Mouse (Mus musculus): ENCODE results near the gene Ccl28. TPM values are rescaled to one million over a fixed set of nuclear protein-coding genes. Genes with fewer than 3 reads are reported as not detected.
"Not testable (repeated sequence)": the region's sequence is repeated elsewhere in the genome, so short reads cannot be mapped to it uniquely, and the experiment has no call there.

Ccl28 gene
- polyA plus RNA-seq, 1 experiment: 1.9 TPM

DNA sequence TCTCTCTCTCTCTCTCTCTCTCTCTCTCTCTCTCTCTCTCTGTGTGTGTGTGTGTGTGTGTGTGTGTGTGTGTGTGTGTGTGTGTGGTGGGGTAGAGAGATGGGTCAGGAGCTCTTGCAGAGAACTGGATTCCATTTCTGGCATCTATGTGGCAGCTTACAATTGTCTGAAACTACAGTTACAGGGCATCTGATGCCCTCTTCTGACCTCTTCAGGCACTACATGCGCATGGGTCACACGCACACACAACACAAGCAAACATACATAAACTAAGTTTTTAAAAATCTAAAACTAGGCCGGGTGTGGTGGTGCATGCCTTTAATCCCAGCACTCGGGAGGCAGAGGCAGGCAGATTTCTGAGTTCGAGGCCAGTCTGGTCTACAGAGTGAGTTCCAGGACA, 2.3 kb downstream of the Ccl28 start:
- H3K4me1 ChIP-seq (ENCODE audit: control insufficient read depth, insufficient read depth, low read length); H3K4me3 ChIP-seq (ENCODE audit: insufficient read depth, low read length); H3K27ac ChIP-seq (ENCODE audit: insufficient read depth, low read length): not testable (repeated sequence)
- TF ChIP-seq CTCF (IDR thresholded peaks at IDR 0.05; ENCODE audit: borderline replicate concordance, insufficient read depth, low read length): peak; percentile 74; the same call in 1 of the 2 replicates

DNA sequence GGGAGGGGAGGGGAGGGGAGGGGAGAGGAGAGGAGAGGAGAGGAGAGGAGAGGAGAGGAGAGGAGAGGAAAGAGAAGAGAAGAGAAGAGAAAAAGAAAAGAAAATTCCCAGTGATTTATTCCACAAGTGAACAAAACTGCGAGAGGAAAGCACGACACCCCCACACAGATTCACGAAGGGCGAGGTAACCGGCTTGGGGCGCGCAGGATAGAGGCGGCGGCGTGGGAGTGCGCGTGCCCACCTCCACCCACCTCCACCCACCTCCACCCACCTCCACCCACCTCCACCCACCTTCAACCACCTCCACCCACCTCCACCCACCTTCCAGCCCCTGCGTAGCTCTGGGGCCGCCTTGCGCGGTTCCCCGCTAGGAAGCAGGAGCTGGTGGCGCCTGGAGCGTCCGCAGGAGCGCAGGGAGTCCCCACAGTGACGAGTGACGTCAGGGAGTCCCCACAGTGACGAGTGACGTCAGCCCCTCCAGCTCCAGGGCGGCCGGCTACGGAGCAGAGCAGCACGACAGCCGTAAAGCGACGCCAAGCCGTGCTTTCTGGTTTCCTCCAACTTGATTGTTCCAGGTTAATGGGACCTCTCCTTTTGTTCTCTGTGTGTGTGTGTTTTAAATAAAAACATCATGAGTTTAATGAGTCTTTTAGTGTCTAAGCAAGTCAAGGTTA, 8.0 kb downstream of the Ccl28 start:
- Histone ChIP-seq H3K27ac (ENCODE audit: insufficient read depth, low read length) (no peak overlapping the region), H3K4me1 (ENCODE audit: control insufficient read depth, insufficient read depth, low read length) (no peaks in the 10 kb centered on the region; the same call in 1 of the 2 replicates), H3K4me3 (ENCODE audit: insufficient read depth, low read length) (peak overlapping the region; percentile 27)
- TF ChIP-seq CTCF (IDR thresholded peaks at IDR 0.05; ENCODE audit: borderline replicate concordance, insufficient read depth, low read length) (no peak), POLR2A (IDR thresholded peaks at IDR 0.05; ENCODE audit: low read depth, low read length) (peak; percentile 75)

DNA sequence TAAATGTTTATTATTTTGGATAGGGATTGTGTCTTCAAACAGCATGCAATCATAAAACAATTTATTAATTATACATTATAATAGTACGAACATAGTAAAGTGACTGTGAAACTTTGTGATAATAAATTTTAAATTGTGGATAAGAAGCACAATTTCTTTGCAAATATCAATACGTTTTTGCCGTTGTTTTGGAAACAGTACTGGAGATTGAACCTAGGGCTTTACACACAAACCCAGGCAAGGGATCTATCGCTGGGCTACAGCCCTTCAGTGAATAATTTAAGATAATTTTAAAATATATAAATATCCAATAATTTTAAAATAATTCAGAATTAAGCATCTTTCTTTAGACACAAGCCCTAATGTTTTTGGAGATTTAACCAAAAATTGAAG, 8.5 kb downstream of the Ccl28 start:
- no peak overlapping the region for H3K27ac ChIP-seq (ENCODE audit: insufficient read depth, low read length)
- H3K4me1 ChIP-seq (ENCODE audit: control insufficient read depth, insufficient read depth, low read length): no peaks in the 10 kb centered on the region; the same call in 1 of the 2 replicates
- no peak overlapping the region for H3K4me3 ChIP-seq (ENCODE audit: insufficient read depth, low read length)
- TF ChIP-seq POLR2A (IDR thresholded peaks at IDR 0.05; ENCODE audit: low read depth, low read length) (no peak), CTCF (IDR thresholded peaks at IDR 0.05; ENCODE audit: borderline replicate concordance, insufficient read depth, low read length) (no peak)

DNA sequence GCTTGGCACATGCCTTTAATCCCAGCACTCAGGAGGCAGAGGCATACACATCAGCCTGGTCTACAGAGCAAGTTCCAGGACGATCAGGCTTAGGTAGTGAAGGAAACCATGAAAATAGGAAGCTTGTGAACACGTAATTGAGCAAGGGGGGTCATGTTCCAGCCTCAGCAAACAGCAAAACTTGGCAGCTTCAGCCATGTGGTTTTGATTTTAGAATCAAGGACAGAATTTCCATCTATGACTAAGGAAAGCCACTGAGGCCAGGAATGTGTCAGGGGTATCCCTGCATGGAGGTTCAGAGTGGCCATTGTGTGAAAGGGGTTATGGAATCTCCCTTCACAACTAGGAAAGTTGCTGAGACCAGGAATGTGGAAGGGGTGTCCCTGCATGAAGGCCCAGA, 11.9 kb downstream of the Ccl28 start:
- no peak overlapping the region for H3K4me3 ChIP-seq (ENCODE audit: insufficient read depth, low read length)
- TF ChIP-seq CTCF (IDR thresholded peaks at IDR 0.05; ENCODE audit: borderline replicate concordance, insufficient read depth, low read length) (no peak), POLR2A (IDR thresholded peaks at IDR 0.05; ENCODE audit: low read depth, low read length) (no peak)
- no peaks in the 10 kb centered on the region; the same call in 1 of the 2 replicates for H3K4me1 ChIP-seq (ENCODE audit: control insufficient read depth, insufficient read depth, low read length)
- no peak overlapping the region for H3K27ac ChIP-seq (ENCODE audit: insufficient read depth, low read length)

DNA sequence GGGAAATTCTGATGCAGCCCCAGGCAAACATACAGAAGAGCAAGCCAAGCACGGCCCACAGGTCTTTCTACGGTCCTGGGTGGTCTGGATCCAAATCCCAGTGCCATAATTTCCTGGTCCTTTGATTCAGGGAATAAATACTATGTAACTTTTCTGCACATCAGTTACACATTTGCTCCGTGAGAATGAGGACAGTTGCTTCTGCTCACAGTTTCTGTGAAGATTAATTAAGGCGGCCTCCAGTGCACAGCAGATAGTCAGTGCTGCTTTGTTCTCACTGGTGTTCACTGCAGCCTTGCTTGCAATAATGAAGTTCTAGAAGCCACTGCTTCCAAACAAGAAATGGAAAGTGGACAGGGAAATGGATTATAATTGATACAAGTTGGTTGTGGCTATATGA, 14.2 kb downstream of the Ccl28 start:
- H3K27ac ChIP-seq (ENCODE audit: insufficient read depth, low read length): no peak overlapping the region
- H3K4me1 ChIP-seq (ENCODE audit: control insufficient read depth, insufficient read depth, low read length): no peaks in the 10 kb centered on the region; the same call in 1 of the 2 replicates
- TF ChIP-seq POLR2A (IDR thresholded peaks at IDR 0.05; ENCODE audit: low read depth, low read length) (no peak), CTCF (IDR thresholded peaks at IDR 0.05; ENCODE audit: borderline replicate concordance, insufficient read depth, low read length) (no peak)
- no peak overlapping the region for H3K4me3 ChIP-seq (ENCODE audit: insufficient read depth, low read length)

DNA sequence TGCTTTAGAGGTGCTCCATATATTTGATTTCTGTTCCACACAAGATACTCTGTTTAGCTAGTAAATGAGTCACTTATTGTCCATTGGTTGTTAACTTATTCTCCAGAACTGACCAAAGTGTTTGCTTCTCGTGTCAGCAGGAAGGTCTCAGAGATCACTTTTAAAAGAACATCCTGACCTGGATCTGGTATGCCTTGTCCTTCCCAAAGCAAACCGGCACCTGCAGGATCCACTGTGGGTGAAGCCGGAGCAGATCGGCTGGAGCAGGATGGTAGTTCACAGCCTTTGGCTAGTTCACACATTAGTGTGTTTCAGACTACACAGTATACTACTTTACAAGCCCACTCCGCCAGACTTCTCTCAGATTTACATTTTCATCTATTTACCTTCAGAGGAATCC, 14.8 kb downstream of the Ccl28 start:
- TF ChIP-seq CTCF (IDR thresholded peaks at IDR 0.05; ENCODE audit: borderline replicate concordance, insufficient read depth, low read length) (no peak), POLR2A (IDR thresholded peaks at IDR 0.05; ENCODE audit: low read depth, low read length) (no peak)
- Histone ChIP-seq H3K27ac (ENCODE audit: insufficient read depth, low read length) (no peak overlapping the region), H3K4me1 (ENCODE audit: control insufficient read depth, insufficient read depth, low read length) (no peaks in the 10 kb centered on the region; the same call in 1 of the 2 replicates), H3K4me3 (ENCODE audit: insufficient read depth, low read length) (no peak overlapping the region)

DNA sequence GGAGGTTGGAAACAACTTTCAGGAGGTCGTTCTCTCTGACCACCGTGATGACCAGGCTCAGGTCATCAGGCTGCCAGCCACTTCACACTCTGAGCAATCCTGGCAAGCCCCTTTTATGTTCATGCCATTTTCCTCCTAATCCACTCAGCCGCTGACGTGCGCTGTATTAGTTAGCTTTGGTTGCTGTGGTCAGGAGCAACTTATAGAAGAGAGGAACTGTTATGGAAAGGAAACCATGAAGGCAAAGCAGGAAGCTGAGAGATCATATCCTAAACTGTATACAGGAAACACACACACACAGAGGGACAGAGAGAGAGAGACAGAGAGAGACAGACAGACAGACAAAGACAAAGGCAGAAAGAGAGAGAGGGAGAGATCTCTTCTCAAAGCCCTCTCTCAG, 15.7 kb downstream of the Ccl28 start:
- no peak overlapping the region for H3K27ac ChIP-seq (ENCODE audit: insufficient read depth, low read length)
- TF ChIP-seq POLR2A (IDR thresholded peaks at IDR 0.05; ENCODE audit: low read depth, low read length) (no peak), CTCF (IDR thresholded peaks at IDR 0.05; ENCODE audit: borderline replicate concordance, insufficient read depth, low read length) (no peak)
- H3K4me3 ChIP-seq (ENCODE audit: insufficient read depth, low read length): no peak overlapping the region
- no peaks in the 10 kb centered on the region; the same call in 1 of the 2 replicates for H3K4me1 ChIP-seq (ENCODE audit: control insufficient read depth, insufficient read depth, low read length)

DNA sequence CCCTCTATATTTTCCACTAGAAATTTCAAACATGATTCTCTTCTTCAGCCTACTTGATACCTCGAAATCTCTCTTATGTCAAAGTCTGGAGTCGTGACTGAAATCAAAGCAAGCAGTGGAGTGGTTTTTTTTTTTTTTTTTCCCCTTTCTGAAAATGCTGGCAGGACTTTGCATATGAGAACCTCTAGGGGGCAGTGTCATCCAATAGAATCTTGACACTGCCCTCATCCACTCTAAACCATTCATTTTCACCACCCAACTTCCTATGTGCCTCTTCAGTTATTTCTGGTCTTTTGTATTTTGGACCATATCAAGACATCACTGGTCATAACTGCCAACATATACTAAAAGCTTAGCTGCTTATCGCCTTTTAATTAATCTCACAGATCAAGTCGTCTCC, 16.9 kb downstream of the Ccl28 start:
- TF ChIP-seq POLR2A (IDR thresholded peaks at IDR 0.05; ENCODE audit: low read depth, low read length) (no peak), CTCF (IDR thresholded peaks at IDR 0.05; ENCODE audit: borderline replicate concordance, insufficient read depth, low read length) (no peak)
- H3K4me1 ChIP-seq (ENCODE audit: control insufficient read depth, insufficient read depth, low read length): no peaks in the 10 kb centered on the region
- no peak overlapping the region for H3K27ac ChIP-seq (ENCODE audit: insufficient read depth, low read length)
- no peak overlapping the region for H3K4me3 ChIP-seq (ENCODE audit: insufficient read depth, low read length)

DNA sequence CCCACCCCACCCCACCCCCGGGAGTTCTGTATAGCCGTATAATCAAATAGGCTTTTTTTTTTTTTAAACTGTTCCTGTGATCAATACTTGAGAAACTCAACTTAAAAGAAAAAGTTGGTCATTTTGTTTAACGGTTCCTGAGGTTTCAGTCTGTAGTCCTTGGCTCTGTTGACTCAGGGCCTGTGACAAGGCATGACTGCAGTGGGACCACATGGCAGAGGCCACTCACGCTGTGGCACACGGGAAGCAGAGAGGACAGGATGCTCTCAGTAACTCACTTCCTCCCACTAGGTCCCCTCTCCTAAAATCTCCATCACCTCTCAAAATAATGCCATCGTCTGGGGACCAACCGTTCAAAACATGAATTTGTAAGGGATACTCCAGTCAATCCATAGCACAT, 17.5 kb downstream of the Ccl28 start:
- no peak for TF ChIP-seq POLR2A (IDR thresholded peaks at IDR 0.05; ENCODE audit: low read depth, low read length)
- no peak for TF ChIP-seq CTCF (IDR thresholded peaks at IDR 0.05; ENCODE audit: borderline replicate concordance, insufficient read depth, low read length)
- H3K4me3 ChIP-seq (ENCODE audit: insufficient read depth, low read length): no peak overlapping the region
- H3K4me1 ChIP-seq (ENCODE audit: control insufficient read depth, insufficient read depth, low read length): no peaks in the 10 kb centered on the region
- no peak overlapping the region for H3K27ac ChIP-seq (ENCODE audit: insufficient read depth, low read length)

DNA sequence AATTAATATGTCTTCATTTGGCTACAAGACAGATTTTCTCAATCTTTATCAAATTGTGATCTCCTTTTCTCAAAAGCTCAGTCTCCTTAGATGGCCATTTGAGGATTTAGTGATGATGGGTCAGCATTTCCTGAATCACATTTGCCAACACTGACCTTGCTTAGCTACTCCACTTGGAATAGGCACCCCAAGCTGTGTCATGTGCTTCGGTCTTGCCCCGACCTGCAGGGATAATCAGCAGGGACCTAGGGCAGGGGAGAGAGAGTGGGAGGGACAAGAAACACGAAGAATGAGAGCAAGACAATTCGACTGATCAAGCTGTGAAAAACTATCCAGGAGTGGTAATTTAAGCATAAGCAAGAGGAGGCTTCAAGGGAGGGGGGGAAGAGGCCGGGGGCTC, 21.1 kb downstream of the Ccl28 start:
- TF ChIP-seq POLR2A (IDR thresholded peaks at IDR 0.05; ENCODE audit: low read depth, low read length): no peak
- no peak for TF ChIP-seq CTCF (IDR thresholded peaks at IDR 0.05; ENCODE audit: borderline replicate concordance, insufficient read depth, low read length)
- no peaks in the 10 kb centered on the region for H3K4me1 ChIP-seq (ENCODE audit: control insufficient read depth, insufficient read depth, low read length)
- H3K4me3 ChIP-seq (ENCODE audit: insufficient read depth, low read length): no peak overlapping the region
- H3K27ac ChIP-seq (ENCODE audit: insufficient read depth, low read length): no peak overlapping the region
